Mouse (Mus musculus) liver, embryonic 15.5 days (tissue): ENCODE measurements around the gene Sstr2. TPM values are rescaled to one million over a fixed set of nuclear protein-coding genes. Genes with fewer than 3 reads are reported as not detected.

Experiments used
- ATAC-seq: fragments of 200-750 bp; cut with Nextera tagmentation; 2 replicates; pipeline ENCODE4 v1.8.0; 2017; ENCODE audit warnings: moderate number of reproducible peaks, mild to moderate bottlenecking, moderate library complexity; ENCODE audit not compliant: insufficient read depth
- H3K27ac ChIP-seq: fragments of 300-500 bp; sonication (generic); replicated peaks from 2 replicates; pipeline ENCODE4 v1.5.1; 2015; ENCODE audit warnings: mild to moderate bottlenecking, inconsistent platforms
- H3K27me3 ChIP-seq: fragments of 300-500 bp; sonication (generic); 2 replicates; pipeline ENCODE4 v1.6.1; 2015; ENCODE audit warnings: mild to moderate bottlenecking, inconsistent platforms
- H3K36me3 ChIP-seq: fragments of 300-500 bp; sonication (generic); replicated peaks from 2 replicates; pipeline ENCODE4 v1.6.1; 2015; ENCODE audit warnings: moderate library complexity, mild to moderate bottlenecking, inconsistent platforms
- H3K4me1 ChIP-seq: fragments of 300-500 bp; sonication (generic); replicated peaks from 2 replicates; pipeline ENCODE4 v1.6.1; 2015; ENCODE audit warnings: inconsistent platforms
- H3K4me2 ChIP-seq: fragments of 300-500 bp; sonication (generic); 2 replicates; pipeline ENCODE4 v1.6.1; 2015; ENCODE audit warnings: moderate library complexity, mild to moderate bottlenecking, inconsistent platforms
- H3K4me3 ChIP-seq: fragments of 300-500 bp; sonication (generic); replicated peaks from 2 replicates; pipeline ENCODE4 v1.5.1; 2015; ENCODE audit warnings: mild to moderate bottlenecking, inconsistent platforms
- H3K9ac ChIP-seq: fragments of 300-500 bp; sonication (generic); 2 replicates; pipeline ENCODE4 v1.6.1; 2015; ENCODE audit warnings: moderate library complexity, mild to moderate bottlenecking, inconsistent platforms
- H3K9me3 ChIP-seq: fragments of 300-500 bp; sonication (generic); replicated peaks from 2 replicates; pipeline ENCODE4 v1.6.1; 2016; ENCODE audit warnings: inconsistent platforms
- WGBS: fragments of 180-500 bp; shearing (Covaris S2); methylation state at CpG from one replicate; pipeline ENCODE4 v1.1.7; 2015; ENCODE audit warnings: mixed read lengths; ENCODE audit not compliant: insufficient replicate concordance; 5-methylcytosine and 5-hydroxymethylcytosine counted together
- polyA plus RNA-seq: library from polyadenylated mRNA; unstranded; fragments of >200 nt; fragmentation: Nextera tagmentation; extraction: Ambion mirVana; gene quantifications from 2 replicates; pipeline ENCODE4 v1.2.1, GENCODE M21; 2015

Gene Sstr2
- polyA plus RNA-seq: 4.9 and 6.0 TPM in 2 replicates

DNA sequence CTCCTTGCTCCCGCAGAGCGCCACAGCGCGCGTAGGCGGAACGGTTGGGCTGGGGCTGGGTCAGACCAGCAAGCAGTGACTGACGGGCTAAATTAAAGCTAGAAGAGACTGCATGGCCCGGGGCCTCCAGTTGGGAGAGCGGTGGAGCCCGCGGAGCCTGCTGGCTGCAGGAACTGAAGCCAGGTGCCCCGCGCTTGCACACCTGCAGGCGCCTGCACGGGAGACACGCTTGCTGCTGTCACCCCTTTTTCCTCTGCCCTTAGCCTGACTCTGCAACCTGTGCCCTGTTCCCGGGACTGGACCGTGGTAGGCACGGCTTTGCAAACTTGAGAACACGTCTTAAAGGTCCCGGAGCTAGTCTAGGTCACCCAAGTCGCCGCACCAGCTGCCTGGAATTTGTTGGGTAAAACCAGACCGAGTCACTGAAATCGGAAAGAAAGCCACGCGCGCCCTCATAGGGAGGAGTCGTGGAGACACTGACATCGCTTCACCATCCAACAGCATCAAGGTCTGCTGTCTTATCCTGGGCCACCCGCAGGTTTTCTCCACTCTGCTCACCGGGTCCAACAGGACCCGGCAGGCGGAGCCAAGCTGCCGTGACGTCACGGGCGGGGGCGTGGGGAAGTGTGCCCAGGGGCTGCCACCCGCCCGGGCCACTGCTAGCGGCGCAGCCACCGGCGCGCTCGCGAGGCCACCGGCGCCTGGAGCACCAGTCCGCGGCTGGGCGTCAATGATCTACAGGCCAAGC is at the start of gene Sstr2:
Gene Sstr2 (plus strand): TSS at position 671 of the 748 bp plus-strand sequence.
- Histone ChIP-seq H3K27ac (peak within 1 kb of the TSS; percentile 55), H3K4me3 (peak within 1 kb of the TSS; percentile 52), H3K27me3 (peaks cover 41% of the 10 kb centered on the region), H3K36me3 (no peaks in the 10 kb centered on the region), H3K4me1 (peaks cover 25% of the 10 kb centered on the region; the same call in 1 of the 2 replicates), H3K4me2 (peak within 1 kb of the TSS; percentile 67), H3K9me3 (no peaks in the 10 kb centered on the region), H3K9ac (no peak within 1 kb of the TSS; the same call in 1 of the 2 replicates)
- ATAC-seq: peak; percentile 34; the same call in 1 of the 2 replicates
- under 1% methylated on average over 54 of the region's 54 CpGs for WGBS

DNA sequence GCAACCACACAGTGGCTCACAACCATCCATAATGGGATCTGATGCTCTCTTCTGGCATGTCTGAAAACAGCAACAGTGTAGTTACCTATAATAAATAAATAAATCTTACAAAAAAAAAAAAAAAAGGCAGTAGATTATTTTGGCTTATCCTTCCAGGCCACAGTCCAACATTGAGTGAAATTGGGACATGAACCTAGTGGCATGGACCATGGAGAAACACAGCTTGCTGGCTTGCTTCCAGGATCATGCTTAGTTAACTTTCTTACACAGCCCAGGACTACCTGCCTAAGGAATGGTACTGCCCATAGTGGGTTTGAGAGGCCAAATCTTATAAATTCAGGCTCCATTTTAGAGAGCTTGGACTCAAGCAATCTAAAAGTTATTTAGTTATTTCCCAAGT is 47.5 kb upstream of the Sstr2 start:
- Histone ChIP-seq H3K4me1 (peaks cover 3% of the 10 kb centered on the region; the same call in 1 of the 2 replicates), H3K9ac (no peak overlapping the region), H3K9me3 (no peaks in the 10 kb centered on the region), H3K4me2 (no peak overlapping the region), H3K27ac (no peak overlapping the region), H3K27me3 (no peaks in the 10 kb centered on the region), H3K36me3 (no peaks in the 10 kb centered on the region), H3K4me3 (no peak overlapping the region)
- no peak for ATAC-seq

DNA sequence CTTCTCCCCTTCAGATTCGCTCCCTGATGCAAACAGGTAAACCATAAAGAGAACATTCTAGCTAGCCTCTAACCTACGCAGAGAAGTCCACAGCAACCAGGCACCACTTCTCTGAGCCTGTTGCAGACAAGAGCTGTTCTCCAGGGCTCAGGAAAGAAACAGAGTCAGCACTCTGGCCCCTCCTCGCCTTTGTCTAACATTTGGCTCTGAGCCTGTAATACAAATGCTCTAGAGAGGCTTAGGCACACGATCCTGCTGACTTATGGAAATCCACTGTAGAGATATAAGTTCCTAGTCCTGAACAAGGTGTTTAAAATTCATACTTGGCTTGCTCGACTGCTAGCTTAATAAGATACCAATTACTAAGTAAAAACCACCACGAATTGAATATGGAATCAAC is 46.5 kb upstream of the Sstr2 start:
- no peak overlapping the region for H3K9ac ChIP-seq
- H3K9me3 ChIP-seq: no peaks in the 10 kb centered on the region
- no peaks in the 10 kb centered on the region for H3K27me3 ChIP-seq
- no peak for ATAC-seq
- H3K4me2 ChIP-seq: no peak overlapping the region
- H3K36me3 ChIP-seq: no peaks in the 10 kb centered on the region
- no peak overlapping the region for H3K27ac ChIP-seq
- H3K4me3 ChIP-seq: no peak overlapping the region
- peaks cover 3% of the 10 kb centered on the region; the same call in 1 of the 2 replicates for H3K4me1 ChIP-seq
- WGBS: 53% methylated on average over 6 of the region's 6 CpGs

DNA sequence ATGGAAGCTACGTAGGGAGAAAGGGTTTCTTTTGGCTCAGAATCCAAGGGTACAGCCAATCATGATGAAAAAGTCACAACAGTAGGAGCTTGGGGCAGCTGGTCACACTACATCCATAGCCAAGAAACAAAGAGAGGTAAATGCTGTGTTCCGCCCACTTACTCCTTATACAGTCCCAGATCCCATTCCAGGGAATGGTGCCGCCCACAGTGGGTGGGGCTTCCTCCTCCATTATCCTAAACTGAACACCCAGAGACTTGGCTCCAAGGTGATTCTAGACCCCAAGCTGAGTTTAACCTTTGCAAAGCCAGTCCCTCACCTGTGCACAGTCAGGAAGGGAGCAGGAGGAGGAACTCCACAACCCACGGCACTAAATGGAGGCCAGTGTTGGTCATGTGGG is 41.9 kb upstream of the Sstr2 start:
- Histone ChIP-seq H3K9ac (no peak overlapping the region), H3K27ac (no peak overlapping the region), H3K4me3 (no peak overlapping the region), H3K4me2 (no peak overlapping the region), H3K27me3 (no peaks in the 10 kb centered on the region), H3K4me1 (no peaks in the 10 kb centered on the region), H3K9me3 (no peaks in the 10 kb centered on the region), H3K36me3 (no peaks in the 10 kb centered on the region)
- 65% methylated on average over 4 of the region's 4 CpGs for WGBS
- ATAC-seq: no peak

DNA sequence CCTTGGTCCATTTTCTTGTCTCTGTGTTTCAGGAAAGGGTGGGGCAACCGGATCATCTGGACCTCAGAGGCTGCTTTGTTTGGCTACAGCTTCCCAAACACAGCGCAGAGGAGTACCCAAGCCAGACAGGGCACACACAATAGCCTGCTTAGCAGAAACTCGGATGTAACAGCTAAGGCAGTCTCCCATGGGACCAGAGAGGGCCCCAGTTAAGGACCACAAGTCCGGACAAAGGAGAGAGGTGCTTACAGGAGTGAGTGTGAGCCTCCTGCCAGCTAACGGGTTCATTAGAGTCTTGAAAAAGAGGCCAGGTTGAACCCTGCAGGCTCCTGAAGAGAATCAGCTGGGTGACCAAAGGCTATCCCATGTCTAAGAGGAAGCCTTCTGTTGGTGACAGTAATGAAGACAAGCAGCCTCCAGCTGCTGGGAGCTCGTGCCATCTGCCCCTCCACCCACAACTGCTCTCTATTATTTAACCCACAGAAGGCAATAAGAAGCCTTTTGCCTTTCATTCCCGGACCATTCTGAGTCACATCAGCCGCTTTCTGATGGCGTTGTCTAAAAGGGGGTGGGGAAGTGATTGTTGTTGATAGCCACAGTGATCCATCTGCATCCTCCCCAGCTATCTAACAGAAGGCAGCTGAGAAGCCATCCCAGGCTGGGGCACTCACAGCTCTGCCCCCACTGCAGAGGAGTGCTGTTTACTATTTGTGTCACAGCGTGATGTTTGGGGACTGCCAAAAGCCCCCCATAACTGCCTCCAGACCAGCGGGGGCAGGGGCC is 35.1 kb upstream of the Sstr2 start:
- Histone ChIP-seq H3K4me3 (no peak overlapping the region), H3K27me3 (no peaks in the 10 kb centered on the region), H3K27ac (no peak overlapping the region), H3K9me3 (no peaks in the 10 kb centered on the region), H3K9ac (no peak overlapping the region), H3K36me3 (no peaks in the 10 kb centered on the region), H3K4me2 (no peak overlapping the region), H3K4me1 (no peaks in the 10 kb centered on the region; the same call in 1 of the 2 replicates)
- ATAC-seq: no peak
- WGBS: 49% methylated on average over 11 of the region's 11 CpGs

DNA sequence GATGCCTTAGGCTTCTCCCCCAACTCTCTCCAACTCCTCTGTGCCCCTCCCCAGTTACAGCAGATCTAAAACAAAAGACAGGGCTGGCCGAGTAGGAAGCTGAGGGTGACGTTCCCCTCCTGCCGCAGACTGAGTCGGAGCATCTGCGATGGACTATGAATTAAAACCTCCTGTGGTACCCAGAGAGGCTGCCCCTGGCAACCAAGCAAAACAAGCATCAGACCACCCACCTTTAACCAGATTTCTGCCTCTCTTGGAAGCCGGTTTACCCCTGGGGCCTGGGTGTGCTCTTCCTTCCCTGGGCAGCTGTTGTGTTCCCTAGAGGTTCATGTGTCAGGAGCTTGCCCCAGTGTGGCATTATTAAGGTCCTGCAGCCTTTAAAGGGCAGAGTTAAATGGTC is 32.7 kb upstream of the Sstr2 start:
- H3K36me3 ChIP-seq: no peaks in the 10 kb centered on the region
- 64% methylated on average over 6 of the region's 6 CpGs for WGBS
- no peak overlapping the region for H3K4me3 ChIP-seq
- no peak overlapping the region for H3K27ac ChIP-seq
- no peaks in the 10 kb centered on the region for H3K9me3 ChIP-seq
- ATAC-seq: no peak
- no peaks in the 10 kb centered on the region for H3K27me3 ChIP-seq
- no peaks in the 10 kb centered on the region; the same call in 1 of the 2 replicates for H3K4me1 ChIP-seq
- H3K4me2 ChIP-seq: no peak overlapping the region
- no peak overlapping the region for H3K9ac ChIP-seq

GRCm38 (mm10) chr11:113588936-113589335 is 30.2 kb upstream of the Sstr2 start:
- H3K27me3 ChIP-seq: no peaks in the 10 kb centered on the region
- H3K4me3 ChIP-seq: no peak overlapping the region
- no peak overlapping the region for H3K9ac ChIP-seq
- H3K4me1 ChIP-seq: no peaks in the 10 kb centered on the region; the same call in 1 of the 2 replicates
- no peak overlapping the region for H3K4me2 ChIP-seq
- 49% methylated on average over 3 of the region's 3 CpGs for WGBS
- no peak for ATAC-seq
- H3K36me3 ChIP-seq: no peaks in the 10 kb centered on the region
- no peak overlapping the region for H3K27ac ChIP-seq
- H3K9me3 ChIP-seq: no peaks in the 10 kb centered on the region

DNA sequence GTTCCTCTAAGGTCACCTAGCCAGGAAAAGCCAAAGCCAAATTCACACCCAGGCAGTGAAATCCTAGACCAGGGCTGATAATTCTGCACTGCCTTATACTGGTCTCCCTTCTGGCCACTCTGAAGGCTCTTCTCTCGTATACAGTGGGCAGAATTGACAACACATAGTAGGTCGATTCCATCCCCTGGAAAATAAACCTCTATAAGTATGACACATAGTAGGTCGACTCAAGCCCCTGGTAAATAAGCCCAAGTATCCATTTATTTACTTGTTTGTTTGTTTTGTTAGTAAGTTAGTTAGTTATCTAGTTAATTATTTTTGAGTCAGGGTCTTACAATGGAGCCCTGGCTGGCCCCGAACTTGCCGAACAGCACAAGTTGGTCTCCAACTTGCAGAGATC is 24.0 kb upstream of the Sstr2 start:
- Histone ChIP-seq H3K27me3 (no peaks in the 10 kb centered on the region), H3K4me1 (0 out of 2 replicates have a peak, but pooled peaks cover 5% of the 10 kb centered on the region), H3K9me3 (no peaks in the 10 kb centered on the region), H3K4me3 (no peak overlapping the region), H3K9ac (no peak overlapping the region), H3K36me3 (no peaks in the 10 kb centered on the region), H3K27ac (no peak overlapping the region), H3K4me2 (no peak overlapping the region)
- no peak for ATAC-seq
- 59% methylated on average over 5 of the region's 5 CpGs for WGBS

DNA sequence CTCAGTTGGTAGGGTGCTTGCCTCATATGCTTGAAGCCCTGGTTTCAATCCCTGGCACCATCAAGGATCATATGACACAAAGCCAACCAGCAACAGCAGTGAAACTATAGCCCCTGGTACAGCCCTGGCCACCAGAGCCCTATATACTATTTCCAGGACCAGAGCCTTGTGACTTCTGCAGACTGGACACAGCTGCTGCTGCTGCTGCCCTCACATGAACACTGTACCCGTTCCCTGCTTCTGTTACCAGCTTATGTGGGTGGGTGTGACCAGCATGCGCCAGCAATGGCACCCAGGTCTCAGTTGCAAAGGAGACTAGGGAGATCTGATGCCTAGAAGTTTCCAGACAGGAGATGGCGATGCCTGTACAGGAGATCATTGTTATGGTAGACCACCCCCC is 21.5 kb upstream of the Sstr2 start:
- no peaks in the 10 kb centered on the region for H3K36me3 ChIP-seq
- no peak overlapping the region for H3K4me2 ChIP-seq
- no peaks in the 10 kb centered on the region for H3K9me3 ChIP-seq
- no peak overlapping the region for H3K27ac ChIP-seq
- no peak overlapping the region for H3K9ac ChIP-seq
- 0 out of 2 replicates have a peak, but pooled peaks cover 9% of the 10 kb centered on the region for H3K4me1 ChIP-seq
- 60% methylated on average over 3 of the region's 3 CpGs for WGBS
- H3K4me3 ChIP-seq: no peak overlapping the region
- ATAC-seq: no peak
- H3K27me3 ChIP-seq: no peaks in the 10 kb centered on the region

DNA sequence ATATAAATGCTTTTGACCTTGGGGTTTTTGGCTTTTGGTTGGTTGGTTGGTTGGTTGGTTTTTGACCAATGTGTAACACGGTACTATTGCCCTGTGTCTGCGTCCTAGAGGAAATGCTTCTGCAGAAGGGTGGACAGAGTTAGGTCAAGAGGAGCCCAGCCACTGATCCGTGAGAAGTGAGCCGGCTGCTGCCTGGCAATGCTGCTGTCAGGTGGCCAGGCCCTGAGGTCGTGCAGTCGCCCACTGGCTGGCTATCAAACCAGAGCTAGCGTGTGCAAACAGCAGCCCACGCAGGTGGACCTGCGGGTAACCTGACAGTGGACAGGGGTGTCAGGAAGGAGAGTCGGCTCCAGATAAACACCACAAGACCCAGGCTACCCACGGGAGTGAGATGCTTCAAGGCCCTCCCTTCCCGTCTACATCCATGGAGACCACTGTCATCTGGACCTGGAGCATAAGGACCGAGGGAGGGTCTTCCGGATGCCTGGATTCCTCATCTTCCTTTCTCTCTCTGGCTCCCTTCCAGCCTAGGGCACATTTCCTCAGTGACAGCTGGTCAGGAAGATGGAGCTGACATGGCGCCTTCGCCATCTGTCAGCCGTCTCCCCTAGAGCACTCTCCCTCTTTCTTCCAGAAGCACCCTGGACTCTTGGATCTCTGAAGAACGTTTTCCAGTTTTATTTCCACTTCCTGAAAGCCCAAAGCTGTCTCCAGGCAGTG is 18.5 kb upstream of the Sstr2 start:
- Histone ChIP-seq H3K4me3 (no peak overlapping the region), H3K4me2 (no peak overlapping the region), H3K4me1 (0 out of 2 replicates have a peak, but pooled peaks cover 9% of the 10 kb centered on the region), H3K36me3 (no peaks in the 10 kb centered on the region), H3K9ac (no peak overlapping the region), H3K27ac (no peak overlapping the region), H3K9me3 (no peaks in the 10 kb centered on the region), H3K27me3 (no peaks in the 10 kb centered on the region)
- ATAC-seq: no peak
- WGBS: 67% methylated on average over 18 of the region's 18 CpGs
